In genomic region chr11:97815736-97816135, GRCm38 (mm10) we compare ENCODE assay signal across 10 mouse cellular contexts. TPM values are rescaled to one million over a fixed set of nuclear protein-coding genes. Genes with fewer than 3 reads are reported as not detected.
DNase-seq lines count a peak whose midpoint lies in the region; ATAC-seq and TF ChIP-seq lines count a peak whose summit lies in the region.
"Had no signal": no experiment of that assay in that cellular context is flagged by ENCODE, and none has a peak within 500 bp of the region (broad histone marks: within the 10 kb centered on the region; RNA-seq: fewer than 3 reads in every experiment).

No protein-coding gene starts in this region.

- H3K4me2 ChIP-seq in heart, embryonic 16.5 days (ENCODE audit: low read depth, low read length), result no peak overlapping the region
- H3K4me2 ChIP-seq in heart, embryonic 12.5 days, result no peak overlapping the region
- H3K4me2 ChIP-seq in embryonic facial prominence, embryonic 15.5 days (replicated peaks), result peak overlapping the region; percentile 0; the same call in 1 of the 2 replicates
- no peak overlapping the region for H3K4me2 ChIP-seq in midbrain, embryonic 12.5 days (replicated peaks)

- no peaks in the 10 kb centered on the region for H3K9me3 ChIP-seq in heart, embryonic 16.5 days (replicated peaks; ENCODE audit: control insufficient read depth, low read length)
- no peaks in the 10 kb centered on the region for H3K9me3 ChIP-seq in heart, embryonic 12.5 days (replicated peaks)
- H3K9me3 ChIP-seq in ES-E14 (ENCODE audit: control insufficient read depth, insufficient read depth, low read depth, low read length), result no peaks in the 10 kb centered on the region
- no peaks in the 10 kb centered on the region for H3K9me3 ChIP-seq in embryonic facial prominence, embryonic 15.5 days (replicated peaks)
- H3K9me3 ChIP-seq in midbrain, embryonic 12.5 days, result no peaks in the 10 kb centered on the region

- H3K9ac ChIP-seq in heart, embryonic 16.5 days (ENCODE audit: low read length), result peak overlapping the region; percentile 32; the same call in 1 of the 2 replicates
- no peak overlapping the region for H3K9ac ChIP-seq in heart, embryonic 12.5 days
- H3K9ac ChIP-seq in ES-E14 (ENCODE audit: insufficient read depth, low read depth, low read length, poor library complexity, severe bottlenecking), result 0 out of 2 replicates have a peak overlapping the region, but pooled peaks have one; percentile 15
- H3K9ac ChIP-seq in embryonic facial prominence, embryonic 15.5 days, result no peak overlapping the region
- H3K9ac ChIP-seq in midbrain, embryonic 12.5 days (replicated peaks), result 0 out of 2 replicates have a peak overlapping the region, but pooled peaks have one; percentile 15

- peaks cover 72% of the 10 kb centered on the region for H3K4me1 ChIP-seq in heart, embryonic 16.5 days (ENCODE audit: control insufficient read depth, insufficient read depth, low read length)
- H3K4me1 ChIP-seq in heart, embryonic 12.5 days (replicated peaks), result peaks cover 84% of the 10 kb centered on the region
- H3K4me1 ChIP-seq in ES-E14 (ENCODE audit: control insufficient read depth in 2 of 2, insufficient read depth in 2 of 2, low read length in 2 of 2, poor library complexity in 1 of 2), result peaks cover 17 to 64% of the 10 kb centered on the region in 2 experiments
- H3K4me1 ChIP-seq in embryonic facial prominence, embryonic 15.5 days, result peaks cover 74% of the 10 kb centered on the region
- H3K4me1 ChIP-seq in midbrain, embryonic 12.5 days, result peaks cover 77% of the 10 kb centered on the region

- in situ Hi-C loops in ES-E14 (cut with MboI; ENCODE audit: low sequenced_read_pairs in 2 of 2, unreplicated experiment in 2 of 2), result no loop called here

- no peak overlapping the region for H3K4me3 ChIP-seq in heart, embryonic 16.5 days (ENCODE audit: low read length)
- no peak overlapping the region for H3K4me3 ChIP-seq in heart, embryonic 12.5 days
- H3K4me3 ChIP-seq in ES-E14 (ENCODE audit: insufficient read depth in 1 of 2, low read depth in 1 of 2, low read length in 2 of 2, poor library complexity in 1 of 2, severe bottlenecking in 1 of 2), result no peak overlapping the region
- no peak overlapping the region for H3K4me3 ChIP-seq in embryonic facial prominence, embryonic 15.5 days (replicated peaks)
- no peak overlapping the region for H3K4me3 ChIP-seq in midbrain, embryonic 12.5 days
- H3K4me3 ChIP-seq: erythroblast, embryonic 14.5 days had no signal

- no peak for DNase-seq in ES-E14 (ENCODE audit: low read depth, low spot score)
- DNase-seq in ovary, postnatal 10 days (ENCODE audit: low spot score), result no peak
- DNase-seq in left cerebral cortex, postnatal 14 days (ENCODE audit: low spot score in 2 of 2), result no peak
- DNase-seq in urinary bladder, postnatal 14 days (ENCODE audit: low spot score), result no peak
- DNase-seq: cerebellum, adult 11-12 months had no signal

- peak overlapping the region; percentile 30 for H3K27ac ChIP-seq in heart, embryonic 16.5 days (ENCODE audit: low read length)
- H3K27ac ChIP-seq in heart, embryonic 12.5 days (ENCODE audit: poor library complexity, severe bottlenecking), result no peak overlapping the region
- H3K27ac ChIP-seq in ES-E14 (ENCODE audit: insufficient read depth, low read depth, low read length, poor library complexity, severe bottlenecking), result peak overlapping the region; percentile 24; the same call in 1 of the 2 replicates
- peak overlapping the region; percentile 39; the same call in 1 of the 2 replicates for H3K27ac ChIP-seq in embryonic facial prominence, embryonic 15.5 days (replicated peaks)
- peak overlapping the region; percentile 21; the same call in 1 of the 2 replicates for H3K27ac ChIP-seq in midbrain, embryonic 12.5 days (replicated peaks)

- 0 out of 2 replicates have a peak, but pooled peaks cover 8% of the 10 kb centered on the region for H3K36me3 ChIP-seq in heart, embryonic 16.5 days (ENCODE audit: control insufficient read depth, insufficient read depth)
- peaks cover 52% of the 10 kb centered on the region for H3K36me3 ChIP-seq in heart, embryonic 12.5 days
- H3K36me3 ChIP-seq in ES-E14 (ENCODE audit: control insufficient read depth, insufficient read depth, low read length, poor library complexity, severe bottlenecking), result peaks cover 57% of the 10 kb centered on the region
- H3K36me3 ChIP-seq in embryonic facial prominence, embryonic 15.5 days, result peaks cover 25% of the 10 kb centered on the region
- peaks cover 22% of the 10 kb centered on the region for H3K36me3 ChIP-seq in midbrain, embryonic 12.5 days

- ATAC-seq in heart, embryonic 16.5 days (replicated peaks; ENCODE audit: extremely low read depth, insufficient read depth, low FRiP score), result no peak
- ATAC-seq in heart, embryonic 12.5 days (ENCODE audit: insufficient number of reproducible peaks, low FRiP score), result no peak
- no peak for ATAC-seq in embryonic facial prominence, embryonic 15.5 days (ENCODE audit: insufficient number of reproducible peaks, low FRiP score, low TSS enrichment, low read depth)
- no peak for ATAC-seq in midbrain, embryonic 12.5 days (ENCODE audit: low FRiP score, low read depth)

- 72% methylated on average over 11 of the region's 11 CpGs for WGBS in heart, embryonic 16.5 days
- WGBS in heart, embryonic 12.5 days, result 68% methylated on average over 11 of the region's 11 CpGs
- 55% methylated on average over 11 of the region's 11 CpGs for WGBS in embryonic facial prominence, embryonic 15.5 days
- 62% methylated on average over 11 of the region's 11 CpGs for WGBS in midbrain, embryonic 12.5 days

- no peaks in the 10 kb centered on the region for H3K27me3 ChIP-seq in heart, embryonic 16.5 days (ENCODE audit: control insufficient read depth, insufficient read depth, low read length)
- no peaks in the 10 kb centered on the region for H3K27me3 ChIP-seq in heart, embryonic 12.5 days (replicated peaks)
- no peaks in the 10 kb centered on the region for H3K27me3 ChIP-seq in embryonic facial prominence, embryonic 15.5 days
- no peaks in the 10 kb centered on the region for H3K27me3 ChIP-seq in midbrain, embryonic 12.5 days

- intact Hi-C loops in left cerebral cortex, postnatal 14 days (cut with DNase I), result no loop called here

TF ChIP-seq in ES-E14, 5 proteins besides CTCF, POLR2A, EP300 and RAD21:
- TF ChIP-seq ZC3H11A (IDR thresholded peaks at IDR 0.05; ENCODE audit: borderline replicate concordance, low read depth, low read length) (no peak), CHD2 (IDR thresholded peaks at IDR 0.05; ENCODE audit: low read depth, low read length) (no peak), HCFC1 (IDR thresholded peaks at IDR 0.05; ENCODE audit: borderline replicate concordance, insufficient read depth, low read length) (no peak), MAFK (IDR thresholded peaks at IDR 0.05; ENCODE audit: insufficient read depth, low read depth, low read length) (no peak), ZNF384 (IDR thresholded peaks at IDR 0.05; ENCODE audit: low read depth, low read length) (no peak)
TF ChIP-seq in ES-E14: peak in this region for 0.

RNA-seq across cellular contexts. Expression of gene Lasp1, which starts 16.9 kb away (rescaled TPM):
- 52.9 and 59.0 TPM in 2 replicates for polyA plus RNA-seq in heart, embryonic 16.5 days (2015; fragmentation: Nextera tagmentation; extraction: Ambion mirVana)
- polyA plus RNA-seq in heart, embryonic 12.5 days (2016; fragmentation: Nextera tagmentation; extraction: Ambion mirVana), result 46.9 and 49.5 TPM in 2 replicates
- 108 and 147 TPM in 2 replicates for total RNA-seq in ES-E14 (2012; rRNA removed)
- polyA plus RNA-seq in embryonic facial prominence, embryonic 15.5 days (2015; fragmentation: Nextera tagmentation; extraction: Ambion mirVana), result 117 and 121 TPM in 2 replicates
- polyA plus RNA-seq in midbrain, embryonic 12.5 days (2016; fragmentation: Nextera tagmentation; extraction: Ambion mirVana), result 102 and 106 TPM in 2 replicates
- 100 to 1,000 TPM; 189 to 204 TPM for total RNA-seq in left cerebral cortex, postnatal 14 days (2021)

RNA-seq across cellular contexts. Expression of gene B230217C12Rik, which starts 24.8 kb away (rescaled TPM):
- polyA plus RNA-seq in heart, embryonic 16.5 days (2015; fragmentation: Nextera tagmentation; extraction: Ambion mirVana), result 2.5 and 3.2 TPM in 2 replicates
- polyA plus RNA-seq in heart, embryonic 12.5 days (2016; fragmentation: Nextera tagmentation; extraction: Ambion mirVana), result 6.9 and 7.4 TPM in 2 replicates
- 3.0 and 4.1 TPM in 2 replicates for total RNA-seq in ES-E14 (2012; rRNA removed)
- 6.8 and 7.4 TPM in 2 replicates for polyA plus RNA-seq in embryonic facial prominence, embryonic 15.5 days (2015; fragmentation: Nextera tagmentation; extraction: Ambion mirVana)
- 14.2 and 15.8 TPM in 2 replicates for polyA plus RNA-seq in midbrain, embryonic 12.5 days (2016; fragmentation: Nextera tagmentation; extraction: Ambion mirVana)
- 10 to 100 TPM; 48.5 to 52.8 TPM for total RNA-seq in left cerebral cortex, postnatal 14 days (2021)
- polyA plus RNA-seq: erythroblast, embryonic 14.5 days had no signal

RNA-seq across cellular contexts. Expression of gene Rpl23, which starts 33.5 kb away (rescaled TPM):
- 299 and 310 TPM in 2 replicates for polyA plus RNA-seq in heart, embryonic 16.5 days (2015; fragmentation: Nextera tagmentation; extraction: Ambion mirVana)
- 404 and 410 TPM in 2 replicates for polyA plus RNA-seq in heart, embryonic 12.5 days (2016; fragmentation: Nextera tagmentation; extraction: Ambion mirVana)
- total RNA-seq in ES-E14 (2012; rRNA removed), result 1,213 and 1,430 TPM in 2 replicates
- polyA plus RNA-seq in embryonic facial prominence, embryonic 15.5 days (2015; fragmentation: Nextera tagmentation; extraction: Ambion mirVana), result 567 and 575 TPM in 2 replicates
- polyA plus RNA-seq in midbrain, embryonic 12.5 days (2016; fragmentation: Nextera tagmentation; extraction: Ambion mirVana), result 370 and 378 TPM in 2 replicates
- total RNA-seq in left cerebral cortex, postnatal 14 days (2021), result 100 to 1,000 TPM; 342 to 343 TPM

RNA-seq across cellular contexts. Expression of gene 1700001P01Rik, which starts 40.0 kb away (rescaled TPM):
- 0.25 and 0.41 TPM in 2 replicates for polyA plus RNA-seq in heart, embryonic 16.5 days (2015; fragmentation: Nextera tagmentation; extraction: Ambion mirVana)
- not detected in 2 replicates for polyA plus RNA-seq in heart, embryonic 12.5 days (2016; fragmentation: Nextera tagmentation; extraction: Ambion mirVana)
- total RNA-seq in ES-E14 (2012; rRNA removed), result 2.3 TPM in 2 replicates
- polyA plus RNA-seq in embryonic facial prominence, embryonic 15.5 days (2015; fragmentation: Nextera tagmentation; extraction: Ambion mirVana), result 0.95 TPM in 1 of 2 replicates, not detected in the other
- polyA plus RNA-seq in midbrain, embryonic 12.5 days (2016; fragmentation: Nextera tagmentation; extraction: Ambion mirVana), result 0.31 and 1.3 TPM in 2 replicates
- 1 to 10 TPM in 1 of 2 experiments, not detected in 1; 1.0 TPM for total RNA-seq in left cerebral cortex, postnatal 14 days (2021)
- polyA plus RNA-seq: erythroblast, embryonic 14.5 days had no signal

RNA-seq across cellular contexts. Expression of gene Cwc25, which starts 49.4 kb away (rescaled TPM):
- 10.7 and 12.5 TPM in 2 replicates for polyA plus RNA-seq in heart, embryonic 16.5 days (2015; fragmentation: Nextera tagmentation; extraction: Ambion mirVana)
- 10.9 and 11.4 TPM in 2 replicates for polyA plus RNA-seq in heart, embryonic 12.5 days (2016; fragmentation: Nextera tagmentation; extraction: Ambion mirVana)
- total RNA-seq in ES-E14 (2012; rRNA removed), result 14.0 and 18.5 TPM in 2 replicates
- 18.0 and 20.7 TPM in 2 replicates for polyA plus RNA-seq in embryonic facial prominence, embryonic 15.5 days (2015; fragmentation: Nextera tagmentation; extraction: Ambion mirVana)
- 22.3 and 24.4 TPM in 2 replicates for polyA plus RNA-seq in midbrain, embryonic 12.5 days (2016; fragmentation: Nextera tagmentation; extraction: Ambion mirVana)
- total RNA-seq in left cerebral cortex, postnatal 14 days (2021), result 10 to 100 TPM; 20.3 to 21.3 TPM

Comparison
In these comparisons a context has a peak if more than half of its experiments do, and no peak if none do; other contexts are left out.
1. H3K9ac ChIP-seq: peak in heart, embryonic 16.5 days (single experiment), ES-E14 (single experiment) and midbrain, embryonic 12.5 days (single experiment); none in heart, embryonic 12.5 days (single experiment) and embryonic facial prominence, embryonic 15.5 days (single experiment).